Mouse (Mus musculus) MEL (cell line): ENCODE results near the gene Prlh. TPM values are rescaled to one million over a fixed set of nuclear protein-coding genes. Genes with fewer than 3 reads are reported as not detected.

Experiments used
- DNase-seq: peaks from one replicate; pipeline ENCODE4 v3.0.0; 2011; ENCODE audit warnings: low read depth, low spot score
- H3K27ac ChIP-seq: 2 replicates; pipeline ENCODE4 v1.5.1; 2012; ENCODE audit warnings: low read depth, mild to moderate bottlenecking, control low read depth, low read length, moderate library complexity; ENCODE audit not compliant: control insufficient read depth
- H3K27me3 ChIP-seq, 2 experiments: fragments of 150-350 bp in 1 of 2; sonication (generic) in 1 of 2; 2 replicates each; pipeline ENCODE4 v1.6.1; 2012; ENCODE audit warnings: low read length in 2 of 2, mild to moderate bottlenecking in 2 of 2, improper control_type of control experiment in 1 of 2, moderate library complexity in 1 of 2; ENCODE audit not compliant: insufficient read depth in 2 of 2, control insufficient read depth in 1 of 2
- H3K36me3 ChIP-seq, 2 experiments: 2 replicates each; pipeline ENCODE4 v1.6.1; 2012 to 2014; ENCODE audit warnings: low read length in 2 of 2, improper control_type of control experiment in 1 of 2, inconsistent platforms in 1 of 2, mild to moderate bottlenecking in 1 of 2; ENCODE audit not compliant: insufficient read depth in 2 of 2, control insufficient read depth in 1 of 2
- H3K4me1 ChIP-seq, 2 experiments: fragments of 150-350 bp in 1 of 2; sonication (generic) in 1 of 2; 2 replicates each; pipeline ENCODE4 v1.6.1; 2012; ENCODE audit warnings: low read length in 2 of 2, improper control_type of control experiment in 1 of 2, mild to moderate bottlenecking in 1 of 2; ENCODE audit not compliant: insufficient read depth in 2 of 2, control insufficient read depth in 1 of 2
- H3K4me3 ChIP-seq, 2 experiments: fragments of 150-350 bp in 1 of 2; sonication (generic) in 1 of 2; 2 replicates each; pipeline ENCODE4 v1.5.1; 2012; ENCODE audit warnings: low read depth in 2 of 2, low read length in 2 of 2, mild to moderate bottlenecking in 2 of 2, moderate library complexity in 2 of 2, control low read depth in 1 of 2, improper control_type of control experiment in 1 of 2; ENCODE audit not compliant: control insufficient read depth in 1 of 2, insufficient read depth in 1 of 2
- H3K79me2 ChIP-seq: 2 replicates; pipeline ENCODE4 v1.6.1; 2012; ENCODE audit warnings: mild to moderate bottlenecking, low read length, moderate library complexity; ENCODE audit not compliant: control insufficient read depth, poor library complexity, insufficient read depth
- H3K9ac ChIP-seq: 2 replicates; pipeline ENCODE4 v1.6.1; 2012; ENCODE audit warnings: low read depth, mild to moderate bottlenecking, control low read depth, low read length, moderate library complexity; ENCODE audit not compliant: control insufficient read depth, poor library complexity, severe bottlenecking
- H3K9me3 ChIP-seq: fragments of 150-350 bp; sonication (generic); replicated peaks from 2 replicates; pipeline ENCODE4 v1.6.1; 2012; ENCODE audit warnings: mild to moderate bottlenecking, low read length, improper control_type of control experiment, moderate library complexity; ENCODE audit not compliant: insufficient read depth
- BHLHE40 ChIP-seq: IDR thresholded peaks from 2 replicates; pipeline ENCODE4 v1.6.1; 2012; ENCODE audit warnings: low read depth, mild to moderate bottlenecking, inconsistent platforms, low read length, improper control_type of control experiment, borderline replicate concordance
- CHD1 ChIP-seq: IDR thresholded peaks from 2 replicates; pipeline ENCODE4 v1.6.1; 2012; ENCODE audit warnings: low read depth, mild to moderate bottlenecking, inconsistent platforms, low read length, improper control_type of control experiment
- CHD2 ChIP-seq: IDR thresholded peaks from 2 replicates; pipeline ENCODE4 v1.6.1; 2011; ENCODE audit warnings: low read length, improper control_type of control experiment
- ETS1 ChIP-seq: IDR thresholded peaks from 2 replicates; pipeline ENCODE4 v1.6.1; 2012; ENCODE audit warnings: low read depth, mild to moderate bottlenecking, inconsistent platforms, low read length, improper control_type of control experiment, moderate library complexity
- MAFK ChIP-seq: IDR thresholded peaks from 2 replicates; pipeline ENCODE4 v1.6.1; 2011; ENCODE audit warnings: low read depth, mild to moderate bottlenecking, low read length, improper control_type of control experiment, borderline replicate concordance
- MAX ChIP-seq: IDR thresholded peaks from 2 replicates; pipeline ENCODE4 v1.6.1; 2011; ENCODE audit warnings: low read length, improper control_type of control experiment
- MAZ ChIP-seq: IDR thresholded peaks from 2 replicates; pipeline ENCODE4 v1.6.1; 2012; ENCODE audit warnings: low read depth, mild to moderate bottlenecking, inconsistent platforms, low read length, improper control_type of control experiment
- MYB ChIP-seq: IDR thresholded peaks from 2 replicates; pipeline ENCODE4 v1.6.1; 2011; ENCODE audit warnings: mild to moderate bottlenecking, low read depth, low read length, improper control_type of control experiment
- MYC ChIP-seq: IDR thresholded peaks from 2 replicates; pipeline ENCODE4 v1.6.1; 2011; ENCODE audit warnings: low read depth, mild to moderate bottlenecking, low read length, improper control_type of control experiment, moderate library complexity
- NELFE ChIP-seq: IDR thresholded peaks from 2 replicates; pipeline ENCODE4 v1.6.1; 2011; ENCODE audit warnings: low read depth, low read length, improper control_type of control experiment
- POLR2A ChIP-seq, 2 experiments: IDR thresholded peaks; 2 replicates each; pipeline ENCODE4 v1.6.1; 2011 to 2012; ENCODE audit warnings: low read length in 2 of 2, mild to moderate bottlenecking in 2 of 2, control low read depth in 1 of 2, improper control_type of control experiment in 1 of 2, low read depth in 1 of 2, moderate library complexity in 1 of 2; ENCODE audit not compliant: control insufficient read depth in 1 of 2, insufficient read depth in 1 of 2, poor library complexity in 1 of 2
- POLR2AphosphoS2 ChIP-seq: IDR thresholded peaks from 2 replicates; pipeline ENCODE4 v1.6.1; 2011; ENCODE audit warnings: low read length, improper control_type of control experiment
- RAD21 ChIP-seq: IDR thresholded peaks from 2 replicates; pipeline ENCODE4 v1.6.1; 2011; ENCODE audit warnings: mild to moderate bottlenecking, low read depth, low read length, improper control_type of control experiment
- SMC3 ChIP-seq: IDR thresholded peaks from 2 replicates; pipeline ENCODE4 v1.6.1; 2011; ENCODE audit warnings: low read depth, low read length, improper control_type of control experiment
- TAL1 ChIP-seq: IDR thresholded peaks from 2 replicates; pipeline ENCODE4 v1.6.1; 2012; ENCODE audit warnings: mild to moderate bottlenecking, inconsistent platforms, low read length, moderate library complexity, mixed read lengths
- TCF12 ChIP-seq: IDR thresholded peaks from 2 replicates; pipeline ENCODE4 v1.6.1; 2014; ENCODE audit warnings: low read depth, mild to moderate bottlenecking, inconsistent platforms, low read length, improper control_type of control experiment, moderate library complexity
- UBTF ChIP-seq: IDR thresholded peaks from 2 replicates; pipeline ENCODE4 v1.6.1; 2012; ENCODE audit warnings: low read depth, mild to moderate bottlenecking, inconsistent platforms, low read length, improper control_type of control experiment, moderate library complexity, borderline replicate concordance; ENCODE audit not compliant: insufficient read depth
- USF1 ChIP-seq: IDR thresholded peaks from 2 replicates; pipeline ENCODE4 v1.6.1; 2014; ENCODE audit warnings: low read depth, mild to moderate bottlenecking, inconsistent platforms, low read length, improper control_type of control experiment, moderate library complexity
- USF2 ChIP-seq, 2 experiments: IDR thresholded peaks; 2 replicates each; pipeline ENCODE4 v1.6.1; 2011 to 2012; ENCODE audit warnings: improper control_type of control experiment in 2 of 2, low read length in 2 of 2, borderline replicate concordance in 1 of 2, inconsistent platforms in 1 of 2, low read depth in 1 of 2, mild to moderate bottlenecking in 1 of 2; ENCODE audit not compliant: insufficient read depth in 1 of 2
- ZKSCAN1 ChIP-seq: IDR thresholded peaks from 2 replicates; pipeline ENCODE4 v1.6.1; 2012; ENCODE audit warnings: low read depth, mild to moderate bottlenecking, inconsistent platforms, low read length, improper control_type of control experiment, moderate library complexity
- ZNF384 ChIP-seq: IDR thresholded peaks from 2 replicates; pipeline ENCODE4 v1.6.1; 2012; ENCODE audit warnings: low read depth, mild to moderate bottlenecking, inconsistent platforms, low read length, improper control_type of control experiment
- polyA plus RNA-seq, 2 experiments: library from polyadenylated mRNA; stranded (reverse) in 1 of 2; unstranded in 1 of 2; fragments of >175 nt in 1 of 2; fragments of >200 nt in 1 of 2; gene quantifications; 2 replicates each; pipeline versions ENCODE4 v1.2.1 to v1.2.4; 2012; ENCODE audit warnings: low replicate concordance in 2 of 2, low read depth in 1 of 2; ENCODE audit not compliant: insufficient read length in 2 of 2, insufficient read depth in 1 of 2, missing spikeins in 1 of 2
- total RNA-seq: library from RNA; depleted of rRNA; stranded (reverse); fragments of 300-350 nt; gene quantifications from 2 replicates; pipeline ENCODE4 v1.2.3, GENCODE M21; 2012

Prlh gene
- total and polyA plus RNA-seq, 3 experiments: not detected

DNA sequence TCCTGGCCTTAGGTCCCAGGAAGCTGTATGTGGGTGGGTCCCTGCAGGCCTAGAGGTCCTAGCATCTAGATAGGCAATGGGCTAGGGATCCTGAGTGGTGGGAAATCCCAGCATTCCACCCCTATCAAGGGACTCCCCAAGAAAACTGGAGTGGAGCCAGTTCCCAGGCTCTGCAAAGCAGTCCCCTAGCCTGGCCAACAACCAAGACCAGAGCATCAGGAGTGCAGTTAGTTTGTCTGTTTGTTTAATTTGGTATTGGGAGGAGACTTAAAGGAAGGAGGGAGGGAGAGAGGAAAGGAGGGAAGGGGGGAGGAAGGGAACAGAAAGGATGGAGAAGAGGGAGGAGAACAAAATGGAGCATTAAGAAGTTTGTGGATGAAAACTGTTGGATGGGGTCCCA is 43.7 kb upstream of the Prlh start:
- no peak for DNase-seq
- Histone ChIP-seq H3K79me2 (no peaks in the 10 kb centered on the region), H3K9ac (no peak overlapping the region), H3K4me1 (no peaks in the 10 kb centered on the region), H3K9me3 (no peaks in the 10 kb centered on the region), H3K4me3 (no peak overlapping the region), H3K27ac (no peak overlapping the region), H3K36me3 (no peaks in the 10 kb centered on the region), H3K27me3 (no peaks in the 10 kb centered on the region)
- TF ChIP-seq NELFE (no peak), MYC (no peak)

DNA sequence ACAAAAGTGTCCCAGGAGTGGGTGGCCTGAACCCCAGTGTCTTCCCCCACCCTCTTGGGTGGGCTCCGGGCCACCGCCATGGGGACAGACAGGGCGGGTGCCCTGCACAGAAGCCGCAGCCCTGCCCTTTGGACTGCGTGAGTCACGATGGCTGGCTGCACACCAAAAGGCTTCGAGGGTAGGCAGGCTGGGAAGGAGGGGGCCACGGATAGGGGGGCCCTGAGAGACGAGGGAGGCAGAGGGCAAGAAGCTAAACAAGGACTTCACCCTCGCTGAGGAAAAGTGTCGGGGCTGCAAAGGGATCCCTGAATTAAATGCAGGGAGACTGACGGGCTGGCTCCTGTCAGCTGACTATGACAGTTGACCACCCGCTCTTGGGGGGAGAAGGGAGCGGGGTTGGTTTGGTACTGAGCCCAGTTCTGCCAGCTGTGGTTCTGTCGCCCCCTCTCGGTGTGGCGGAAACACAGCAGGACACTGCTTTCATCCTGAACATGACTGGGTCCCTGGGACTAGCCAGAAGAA is 43.2 kb upstream of the Prlh start:
- no peak overlapping the region for H3K4me3 ChIP-seq
- no peak overlapping the region for H3K9ac ChIP-seq
- TF ChIP-seq UBTF: no peak
- TF ChIP-seq TCF12: no peak
- no peak for TF ChIP-seq MYB
- TF ChIP-seq MAX: no peak
- no peak for TF ChIP-seq USF1
- TF ChIP-seq ZNF384: no peak
- TF ChIP-seq MAZ: no peak
- TF ChIP-seq SMC3: no peak
- no peak for TF ChIP-seq RAD21
- no peak for TF ChIP-seq TAL1
- TF ChIP-seq MAFK: no peak
- no peak for TF ChIP-seq NELFE
- TF ChIP-seq ETS1: no peak
- no peak for TF ChIP-seq USF2 (IDR thresholded peaks at IDR 0.05; ENCODE audit: borderline replicate concordance in 1 of 2, insufficient read depth in 1 of 2, low read depth in 1 of 2, low read length in 2 of 2)
- no peak for TF ChIP-seq BHLHE40
- no peak for TF ChIP-seq ZKSCAN1
- no peak for TF ChIP-seq CHD1
- TF ChIP-seq POLR2AphosphoS2: no peak
- TF ChIP-seq POLR2A (IDR thresholded peaks at IDR 0.05; ENCODE audit: control insufficient read depth in 1 of 2, insufficient read depth in 1 of 2, low read depth in 1 of 2, low read length in 2 of 2, poor library complexity in 1 of 2): no peak
- TF ChIP-seq CHD2: no peak
- no peaks in the 10 kb centered on the region for H3K9me3 ChIP-seq
- H3K36me3 ChIP-seq: no peaks in the 10 kb centered on the region
- H3K27ac ChIP-seq: no peak overlapping the region
- H3K79me2 ChIP-seq: no peaks in the 10 kb centered on the region
- H3K27me3 ChIP-seq: no peaks in the 10 kb centered on the region
- no peaks in the 10 kb centered on the region for H3K4me1 ChIP-seq
- no peak for DNase-seq
